In the genomic region with DNA sequence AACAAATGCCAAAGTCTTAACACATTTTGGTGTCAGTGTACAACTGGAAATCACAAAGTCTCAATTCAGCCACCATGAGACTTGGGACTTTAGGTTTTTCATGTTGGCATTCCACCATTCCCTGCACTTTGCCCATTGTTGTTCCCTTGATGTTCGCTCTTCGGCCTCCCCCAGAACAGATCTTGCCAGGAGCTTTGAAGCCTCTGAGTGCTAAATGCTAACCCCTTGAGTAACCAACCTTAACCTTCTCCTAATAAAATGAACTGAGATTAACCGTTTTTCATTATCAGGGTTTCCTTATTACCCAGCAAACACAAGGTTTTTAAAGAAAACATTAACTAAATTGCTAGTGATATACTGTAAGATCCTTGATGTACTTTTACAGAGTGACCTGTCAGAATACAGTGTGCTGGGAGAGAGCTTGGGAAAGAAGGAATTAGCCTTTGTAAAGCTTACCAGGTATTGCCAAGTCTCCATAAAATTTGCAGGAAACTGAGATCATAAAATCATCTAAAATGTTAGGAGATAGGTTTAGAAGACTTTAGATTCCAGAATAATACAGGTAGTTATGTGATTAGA, we compare ENCODE assay signal across 10 mouse cellular contexts.
"Had no signal": no experiment of that assay in that cellular context is flagged by ENCODE, and none has a peak within 500 bp of the region (broad histone marks: within the 10 kb centered on the region; RNA-seq: fewer than 3 reads in every experiment).

No protein-coding gene starts in this region.

- DNase-seq: lung, adult 2 months; lung, postnatal 36 days; right cerebral cortex, postnatal 14 days; thymus, postnatal 4 days had no signal

- H3K27me3 ChIP-seq: liver, embryonic 15.5 days; midbrain, embryonic 13.5 days had no signal

- H3K4me2 ChIP-seq: liver, embryonic 11.5 days; liver, embryonic 15.5 days; midbrain, embryonic 13.5 days had no signal

- H3K9ac ChIP-seq: liver, embryonic 15.5 days; midbrain, embryonic 13.5 days had no signal

- H3K27ac ChIP-seq: left cerebral cortex, adult 2 months; limb, embryonic 10.5 days; liver, embryonic 15.5 days; midbrain, embryonic 13.5 days had no signal

- H3K9me3 ChIP-seq: limb, embryonic 10.5 days; liver, embryonic 15.5 days; midbrain, embryonic 13.5 days had no signal

- H3K4me3 ChIP-seq: left cerebral cortex, adult 2 months; limb, embryonic 10.5 days; liver, embryonic 15.5 days; midbrain, embryonic 13.5 days had no signal

- ATAC-seq: lung, postnatal 0 days; midbrain, embryonic 13.5 days had no signal

- H3K4me1 ChIP-seq: limb, embryonic 10.5 days; liver, embryonic 15.5 days; midbrain, embryonic 13.5 days had no signal

- H3K36me3 ChIP-seq: limb, embryonic 10.5 days; liver, embryonic 15.5 days; midbrain, embryonic 13.5 days had no signal
